Mouse (Mus musculus): Measurements from ENCODE around the gene Cntnap2.
"Not testable (repeated sequence)": the region's sequence is repeated elsewhere in the genome, so short reads cannot be mapped to it uniquely, and the experiment has no call there.

The Cntnap2 gene

DNA sequence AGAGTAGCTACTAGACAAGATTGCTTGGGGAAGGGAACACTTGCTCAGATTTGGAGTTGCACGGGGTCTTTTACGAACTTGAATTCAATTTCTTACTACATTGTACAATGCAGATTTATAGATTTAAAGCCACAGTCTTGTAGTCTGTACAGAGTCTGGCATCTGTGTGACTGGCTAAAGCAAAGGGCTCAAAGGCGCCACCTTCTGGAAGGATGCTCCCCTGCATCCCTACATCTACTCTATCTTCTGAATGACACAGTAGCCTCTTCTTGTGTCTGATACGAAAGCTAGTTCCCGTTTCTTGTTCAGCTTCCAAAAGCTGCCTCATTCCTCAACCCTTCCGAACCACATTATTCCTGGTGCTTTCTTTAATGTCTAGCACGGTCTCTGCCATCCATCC lies 2129.0 kb downstream of the Cntnap2 start:
- DNase-seq = peak; percentile 74

DNA sequence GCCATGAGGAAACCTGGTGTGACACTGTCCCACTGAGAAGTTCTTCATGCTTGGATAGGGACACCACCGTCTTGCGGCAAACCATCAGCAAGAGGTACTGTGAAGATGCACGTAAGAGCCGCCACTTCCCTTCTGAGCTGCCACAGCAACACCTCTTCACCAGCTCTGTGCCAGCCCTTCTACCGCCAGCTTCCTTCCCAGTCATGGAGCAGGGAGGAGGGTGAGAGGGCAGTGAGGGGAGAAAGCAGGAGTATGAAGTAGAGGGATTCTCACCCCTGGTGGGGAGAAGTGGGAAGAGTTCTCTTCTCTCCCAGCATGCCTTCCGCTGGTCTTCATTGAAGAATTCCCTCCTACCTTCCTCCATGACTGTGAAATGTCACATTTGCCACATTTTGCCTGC lies 2129.4 kb downstream of the Cntnap2 start:
- not testable (repeated sequence) for DNase-seq

GRCm38 (mm10) chr6:47190282-47190681 lies 2131.1 kb downstream of the Cntnap2 start:
- DNase-seq = no peak

DNA sequence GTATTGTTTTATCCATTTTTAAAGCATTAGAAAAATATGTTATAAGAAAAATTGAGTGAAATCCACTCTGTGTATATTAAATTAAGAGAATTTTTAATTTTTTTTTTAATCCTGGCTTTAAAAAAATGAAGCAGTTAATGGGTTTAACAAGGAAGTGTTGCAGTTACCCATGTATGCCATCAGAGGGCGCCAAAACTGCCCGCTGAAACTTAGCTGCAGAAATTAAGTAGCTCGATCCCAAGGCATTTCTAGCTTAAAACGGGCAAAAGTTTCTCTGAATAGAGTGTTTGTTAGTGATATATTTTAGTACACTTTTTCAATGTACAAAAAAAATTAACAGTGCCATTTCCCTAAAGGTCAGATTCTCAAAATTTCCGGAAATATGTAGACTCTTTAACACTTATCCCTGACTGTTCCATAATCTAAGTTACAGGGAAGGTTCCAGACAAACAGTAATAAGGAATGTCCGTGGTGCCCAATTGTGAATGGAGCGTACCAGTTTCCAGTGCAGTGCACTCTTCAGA lies 2132.2 kb downstream of the Cntnap2 start:
- DNase-seq = peak; percentile 57

DNA sequence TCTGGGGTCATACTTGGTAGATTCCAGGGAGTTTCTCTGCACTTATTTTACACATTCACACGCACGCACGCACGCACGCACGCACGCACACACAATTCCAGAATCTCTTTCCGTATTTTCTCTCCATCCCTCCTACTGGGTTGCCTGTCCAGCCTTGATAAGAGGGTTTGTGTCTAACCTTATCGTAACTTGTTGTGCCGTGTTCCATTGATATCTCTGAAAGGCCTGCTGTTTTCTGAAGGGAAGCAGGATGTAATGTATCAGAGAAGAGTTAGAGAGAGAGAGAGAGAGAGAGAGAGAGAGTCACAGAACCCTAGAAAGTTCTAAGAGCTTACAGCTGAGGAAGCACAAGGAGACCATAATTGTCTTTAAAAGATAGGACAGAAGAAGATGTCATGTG lies 2132.8 kb downstream of the Cntnap2 start:
- no peak for DNase-seq

- DNase-seq = no peak
These were observed 2133.3 kb downstream of the Cntnap2 start for GRCm38 (mm10) chr6:47192478-47192877.

GRCm38 (mm10) chr6:47197570-47197969 lies 2138.4 kb downstream of the Cntnap2 start:
- no peak for DNase-seq

- DNase-seq = no peak
These were observed 2141.5 kb downstream of the Cntnap2 start for GRCm38 (mm10) chr6:47200671-47201070.

- DNase-seq = no peak
These were observed 2148.9 kb downstream of the Cntnap2 start for GRCm38 (mm10) chr6:47208031-47208430.

DNA sequence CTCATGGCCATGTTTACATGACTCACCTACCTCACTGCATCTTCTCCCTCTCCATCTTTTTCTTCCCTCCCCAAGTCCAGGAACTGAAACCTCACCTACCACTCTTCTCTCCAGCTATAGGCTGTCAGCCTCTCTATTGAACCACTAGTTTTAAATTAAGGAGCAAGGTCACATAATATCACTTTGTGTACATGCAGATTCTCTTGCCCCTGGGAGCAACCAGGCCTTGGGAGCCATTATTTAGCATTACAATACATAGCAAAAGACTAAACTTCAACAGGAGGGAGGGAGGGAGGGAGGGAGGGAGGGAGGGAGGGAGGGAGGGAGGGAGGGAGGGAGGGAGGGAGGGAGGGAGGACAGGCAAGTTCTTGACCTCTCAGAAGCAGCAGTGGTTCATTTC lies 2155.6 kb downstream of the Cntnap2 start:
- no peak for DNase-seq

GRCm38 (mm10) chr6:47223578-47223977 lies 2164.4 kb downstream of the Cntnap2 start:
- not testable (repeated sequence) for DNase-seq

DNA sequence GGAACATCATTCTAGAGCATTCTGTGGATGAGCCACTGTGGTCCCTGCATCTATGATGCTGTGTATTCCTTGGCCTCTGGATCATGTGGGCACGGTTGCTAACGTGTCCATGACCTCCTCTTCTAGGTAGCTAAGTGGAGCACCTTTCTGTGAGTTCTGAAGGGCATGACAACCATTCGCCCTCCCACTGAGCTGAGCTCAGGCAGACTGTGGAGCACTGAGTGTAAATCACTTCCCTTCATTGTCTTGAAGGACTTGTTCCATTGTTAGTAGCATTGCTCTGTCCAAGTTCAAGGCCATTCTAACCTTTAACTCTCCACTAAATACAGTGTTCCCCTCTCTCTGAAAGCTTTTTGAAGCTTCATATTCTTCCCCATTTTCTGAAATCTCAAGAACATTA lies 2166.2 kb downstream of the Cntnap2 start:
- DNase-seq = not testable (repeated sequence)

DNA sequence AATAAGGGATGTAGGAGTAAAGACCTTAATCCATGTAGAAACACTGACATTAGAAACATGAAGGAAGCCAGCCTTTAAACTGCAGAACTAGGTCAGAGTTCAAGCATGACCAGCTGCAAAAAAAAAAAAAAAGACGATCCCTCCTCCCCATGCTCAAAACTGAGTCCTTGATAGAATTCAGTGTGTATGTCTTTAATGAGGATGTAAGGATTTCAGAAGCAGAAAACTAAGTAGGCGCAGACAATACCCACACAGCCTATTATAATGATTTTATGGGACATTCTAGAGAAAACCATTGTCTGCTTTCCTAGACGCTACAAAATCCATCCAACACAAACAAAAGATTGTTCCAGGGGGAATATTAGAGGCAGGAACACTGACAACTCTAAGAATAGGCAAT lies 2168.4 kb downstream of the Cntnap2 start:
- no peak for DNase-seq

- no peak for DNase-seq
These were observed 2169.6 kb downstream of the Cntnap2 start for GRCm38 (mm10) chr6:47228676-47229317.

GRCm38 (mm10) chr6:47231513-47231912 lies 2172.4 kb downstream of the Cntnap2 start:
- DNase-seq = no peak

GRCm38 (mm10) chr6:47239376-47239921 lies 2180.3 kb downstream of the Cntnap2 start:
- no peak for DNase-seq

GRCm38 (mm10) chr6:47241379-47241778 lies 2182.2 kb downstream of the Cntnap2 start:
- no peak for DNase-seq

DNA sequence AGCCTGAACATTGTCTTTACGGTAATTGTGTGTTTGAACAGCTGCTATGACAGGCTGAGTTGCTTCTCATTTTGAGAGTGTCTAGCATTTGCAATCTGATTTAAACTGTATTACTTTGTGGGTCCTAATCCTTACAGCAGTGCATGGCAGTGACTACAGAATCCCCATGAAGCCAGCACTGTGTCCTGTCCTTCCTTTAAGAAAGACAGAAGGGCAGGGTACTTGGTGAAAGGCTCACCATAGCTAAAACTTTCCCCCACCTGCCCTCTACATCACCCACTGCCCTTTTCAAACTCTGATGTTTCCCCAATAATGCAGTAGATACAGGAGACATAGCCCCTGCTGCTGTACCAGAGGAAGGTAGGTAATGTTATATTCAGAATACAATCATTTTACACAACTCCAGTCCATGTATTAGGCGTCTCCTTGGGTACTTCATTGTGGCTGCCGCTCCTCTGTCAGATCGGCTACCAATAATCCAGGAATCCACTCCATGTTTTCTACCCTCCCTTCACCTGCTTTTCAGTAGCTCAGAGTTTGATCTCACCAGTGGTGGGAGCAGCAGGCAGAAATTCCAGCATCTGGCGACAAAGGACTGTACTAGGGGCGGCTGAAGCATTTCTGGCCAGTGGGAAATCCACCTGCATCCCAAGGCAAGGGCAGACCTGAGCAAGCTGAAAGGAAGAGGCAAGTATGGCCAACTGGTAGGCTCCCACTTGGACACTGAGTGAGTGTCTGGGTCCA lies 2184.9 kb downstream of the Cntnap2 start:
- peak; percentile 24 for DNase-seq

DNA sequence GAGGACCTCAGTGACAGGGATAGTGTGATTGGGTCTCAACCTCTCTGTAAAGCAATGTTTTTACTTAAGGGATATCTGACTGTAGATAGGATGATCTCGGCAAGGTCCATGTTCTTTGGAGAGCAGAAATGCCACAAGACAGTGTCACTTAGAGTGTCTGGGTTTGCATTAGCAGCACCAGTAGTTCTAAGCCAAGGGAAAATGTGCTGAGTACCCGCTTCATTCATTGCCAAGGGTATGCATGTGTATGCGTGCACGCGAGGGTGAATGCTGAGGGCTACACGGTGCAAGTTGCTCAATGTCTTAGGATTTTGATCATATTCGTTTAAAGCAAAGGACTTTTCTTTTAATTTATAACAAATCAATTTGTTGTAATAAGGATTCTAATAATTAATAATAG lies 2185.5 kb downstream of the Cntnap2 start:
- no peak for DNase-seq

DNA sequence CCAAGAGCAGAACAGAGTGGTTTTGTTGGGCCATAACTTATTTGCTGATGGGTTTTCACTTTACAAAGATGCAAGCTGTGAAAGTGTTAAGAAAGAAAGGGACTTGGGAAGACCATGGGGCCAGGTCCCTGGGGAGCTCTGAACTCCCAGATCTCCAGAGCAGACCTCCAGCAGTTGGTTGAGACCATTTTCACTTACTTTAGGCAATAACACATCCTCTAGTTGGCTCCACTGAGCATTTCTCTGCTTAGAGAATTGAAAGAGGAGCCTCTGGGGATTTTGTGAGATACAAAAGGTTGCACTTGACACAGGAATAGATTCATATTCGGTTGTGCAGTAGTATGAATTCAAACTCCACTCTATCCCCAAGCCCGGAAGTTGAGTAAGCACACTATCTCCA lies 2196.1 kb downstream of the Cntnap2 start:
- DNase-seq = no peak

DNA sequence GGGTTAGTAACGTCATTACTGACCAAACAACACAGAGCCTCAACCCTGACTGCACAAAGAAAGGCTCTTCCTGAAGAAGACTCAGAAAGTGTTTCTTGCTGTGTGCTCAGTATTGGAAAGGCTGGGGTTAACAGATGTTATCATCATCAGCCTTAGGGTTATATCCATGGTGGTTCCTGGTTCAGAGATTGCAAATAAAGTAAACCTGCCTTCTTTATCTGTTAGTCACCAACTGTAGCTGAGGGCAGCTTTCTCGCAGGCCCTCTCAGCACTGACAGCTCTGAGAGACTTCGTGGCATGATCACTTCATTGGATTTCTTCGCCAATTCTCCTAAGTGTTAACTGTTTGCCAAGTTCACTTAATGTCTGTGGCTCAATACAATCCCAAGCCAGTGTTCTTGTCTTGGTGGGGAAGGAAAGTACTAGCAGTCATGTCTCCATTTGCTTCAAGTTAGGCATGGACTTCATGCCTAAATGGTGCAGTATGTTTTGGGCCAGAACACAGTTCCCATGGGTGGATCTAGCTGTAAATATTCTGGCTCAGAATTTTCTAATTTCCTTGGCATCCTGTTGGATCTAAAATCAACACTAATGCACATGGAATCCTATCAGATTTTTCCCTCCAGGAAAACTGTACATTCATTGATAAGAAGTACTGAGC lies 2197.2 kb downstream of the Cntnap2 start:
- no peak for DNase-seq

GRCm38 (mm10) chr6:47256918-47257506 lies 2197.9 kb downstream of the Cntnap2 start:
- DNase-seq = no peak

DNA sequence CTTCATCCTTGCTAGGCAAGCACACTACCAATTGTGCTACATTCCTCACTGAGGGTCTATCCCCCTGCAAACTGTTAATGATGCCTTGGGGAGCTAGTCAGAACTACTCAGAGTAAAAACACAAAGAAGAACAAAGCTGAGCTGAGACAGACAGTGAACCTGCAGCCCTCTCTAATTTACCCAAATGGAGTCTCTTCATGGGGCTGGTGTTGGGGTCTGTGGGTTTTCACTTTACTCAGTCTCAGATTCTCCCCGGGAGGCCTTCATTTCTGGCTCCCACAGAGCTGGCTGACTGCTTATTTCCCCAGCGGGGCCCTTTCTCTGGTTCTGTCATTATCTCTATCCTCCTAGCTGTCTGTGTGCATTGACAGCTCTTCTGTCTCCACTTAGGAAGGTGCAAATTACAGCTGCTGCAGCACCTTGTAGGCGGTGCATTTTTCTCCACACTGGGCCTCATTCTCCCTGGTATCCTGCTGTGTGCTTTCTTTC lies 2200.5 kb downstream of the Cntnap2 start:
- DNase-seq = no peak

Measured in thymus, postnatal 4 days (tissue).